Mouse (Mus musculus) thymus, adult 2 months (tissue): ENCODE data around the gene Pip4k2a. TPM values are rescaled to one million over a fixed set of nuclear protein-coding genes. Genes with fewer than 3 reads are reported as not detected.

Experiments used
- DNase-seq: peaks from one replicate; pipeline ENCODE4 v3.0.0; 2021
- H3K27ac ChIP-seq: fragments of 200-500 bp; 2 replicates; pipeline ENCODE4 v1.5.1; 2012; ENCODE audit warnings: low read length, control low read depth; ENCODE audit not compliant: control insufficient read depth, insufficient read depth
- H3K27me3 ChIP-seq: fragments of 200-500 bp; 2 replicates; pipeline ENCODE4 v1.6.1; 2012; ENCODE audit warnings: mild to moderate bottlenecking, low read length, moderate library complexity, mixed read lengths; ENCODE audit not compliant: control insufficient read depth, insufficient read depth
- H3K36me3 ChIP-seq: fragments of 200-500 bp; 2 replicates; pipeline ENCODE4 v1.6.1; 2012; ENCODE audit warnings: mild to moderate bottlenecking, low read length, moderate library complexity; ENCODE audit not compliant: control insufficient read depth, insufficient read depth
- H3K4me1 ChIP-seq: fragments of 200-500 bp; replicated peaks from 2 replicates; pipeline ENCODE4 v1.6.1; 2012; ENCODE audit warnings: low read length; ENCODE audit not compliant: control insufficient read depth, insufficient read depth
- H3K4me3 ChIP-seq: fragments of 200-500 bp; 2 replicates; pipeline ENCODE4 v1.5.1; 2012; ENCODE audit warnings: mild to moderate bottlenecking, low read length, control low read depth, moderate library complexity; ENCODE audit not compliant: control insufficient read depth, insufficient read depth
- CTCF ChIP-seq: fragments of 200-500 bp; IDR thresholded peaks from 2 replicates; pipeline ENCODE4 v1.5.1; 2012; ENCODE audit warnings: mild to moderate bottlenecking, control low read depth, low read length, moderate library complexity, borderline replicate concordance; ENCODE audit not compliant: control insufficient read depth, poor library complexity, insufficient read depth; ENCODE audit errors: extremely low read depth
- POLR2A ChIP-seq: fragments of 200-500 bp; IDR thresholded peaks from 2 replicates; pipeline ENCODE4 v1.6.1; 2012; ENCODE audit warnings: mild to moderate bottlenecking, low read length, control low read depth, moderate library complexity; ENCODE audit not compliant: control insufficient read depth, poor library complexity, insufficient read depth; ENCODE audit errors: extremely low read depth
- WGBS: fragments of 180-500 bp; shearing (Covaris S2); methylation state at CpG from one replicate; pipeline ENCODE4 v1.1.7; 2018; 5-methylcytosine and 5-hydroxymethylcytosine counted together
- polyA plus RNA-seq: library from polyadenylated mRNA; depleted of rRNA; stranded (reverse); fragments of >200 nt; gene quantifications from 2 replicates; pipeline ENCODE4 v1.2.3, GENCODE M21; 2012

Pip4k2a gene
- polyA plus RNA-seq, 1 experiment, result 61.2 TPM

DNA sequence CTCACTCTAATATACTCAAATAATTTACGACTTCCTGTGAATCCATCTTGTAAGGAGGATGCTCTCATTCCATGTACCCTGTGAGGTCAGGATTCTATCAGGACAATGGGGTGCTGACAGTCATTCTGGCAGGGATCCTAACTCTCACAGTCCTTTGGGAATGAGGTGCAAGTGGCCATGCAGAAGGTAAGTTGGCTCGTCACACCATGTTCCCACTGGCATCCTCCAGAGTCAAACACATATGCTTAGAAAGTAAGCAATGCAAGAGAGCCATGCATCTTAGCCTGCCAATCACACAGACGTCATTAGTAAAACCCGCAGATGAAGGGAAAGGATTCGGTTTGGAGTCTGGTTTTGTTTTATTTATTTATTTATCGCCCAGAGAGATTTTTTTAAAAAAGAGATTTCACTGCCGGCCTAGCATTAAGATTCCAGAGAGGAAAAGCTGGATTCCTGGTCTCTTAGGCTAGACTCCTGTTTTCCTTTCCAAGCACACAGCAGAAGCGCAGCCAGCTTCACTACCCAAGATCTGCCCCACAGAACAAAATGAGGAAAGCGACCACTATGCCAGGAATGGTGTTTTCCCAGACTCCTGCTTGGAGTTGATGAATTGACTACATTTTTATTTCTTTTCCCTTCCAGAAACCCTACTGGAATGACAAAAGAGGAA, 82.4 kb downstream of the Pip4k2a start:
- Histone ChIP-seq H3K36me3 (no peaks in the 10 kb centered on the region), H3K4me3 (no peak overlapping the region), H3K27me3 (no peaks in the 10 kb centered on the region), H3K4me1 (peaks cover 35% of the 10 kb centered on the region), H3K27ac (peak overlapping the region; percentile 30; the same call in 1 of the 2 replicates)
- 73% methylated on average over 9 of the region's 9 CpGs for WGBS
- DNase-seq, result no peak
- TF ChIP-seq CTCF, result no peak

DNA sequence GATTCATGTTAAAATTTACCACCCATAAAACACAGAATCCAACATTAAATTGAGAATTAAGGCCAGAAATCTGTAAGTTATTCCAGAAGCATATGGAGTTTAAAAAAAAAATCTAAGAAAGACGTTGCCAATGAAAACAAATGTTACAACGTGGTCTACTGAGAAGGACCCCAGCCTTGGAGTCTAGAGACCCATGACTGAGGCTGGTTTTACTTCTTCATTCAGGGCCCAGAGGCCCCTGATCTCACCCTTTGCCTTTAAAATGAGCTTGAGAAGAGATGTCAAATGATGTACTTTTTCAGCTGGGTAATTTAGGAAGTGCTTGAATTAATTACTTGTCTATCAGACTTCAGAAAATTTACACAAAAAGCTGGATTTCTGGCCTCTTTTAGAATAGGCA, 83.2 kb downstream of the Pip4k2a start:
- Histone ChIP-seq H3K36me3 (no peaks in the 10 kb centered on the region), H3K4me3 (no peak overlapping the region), H3K4me1 (peaks cover 31% of the 10 kb centered on the region), H3K27me3 (no peaks in the 10 kb centered on the region), H3K27ac (no peak overlapping the region)
- TF ChIP-seq CTCF, result no peak
- TF ChIP-seq POLR2A, result no peak
- DNase-seq, result no peak
- 88% methylated on average over 2 of the region's 2 CpGs for WGBS

DNA sequence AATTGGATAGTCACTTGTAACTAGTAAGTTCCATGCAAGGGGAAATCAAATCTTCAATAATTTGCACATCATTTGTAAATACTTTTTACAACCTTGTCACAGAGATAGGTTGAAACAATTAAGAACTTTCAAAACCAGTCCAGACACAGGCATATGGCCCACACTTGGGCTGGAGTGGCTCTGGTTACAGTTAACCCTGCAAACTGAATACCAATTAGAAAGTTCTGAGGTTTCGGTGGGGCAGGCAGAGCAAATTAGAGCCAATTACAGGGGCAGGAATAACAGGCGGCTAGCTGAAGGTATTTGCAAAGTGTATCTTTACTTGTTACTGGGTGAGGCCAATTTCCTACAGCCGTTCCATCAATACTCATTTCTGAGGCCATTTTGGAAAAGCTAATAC, 84.3 kb downstream of the Pip4k2a start:
- no peaks in the 10 kb centered on the region for H3K36me3 ChIP-seq
- no peak overlapping the region for H3K27ac ChIP-seq
- TF ChIP-seq CTCF (no peak), POLR2A (no peak)

GRCm38 (mm10) chr2:18911251-18911934, 86.5 kb downstream of the Pip4k2a start:
- no peak overlapping the region for H3K27ac ChIP-seq
- WGBS, result 69% methylated on average over 6 of the region's 6 CpGs
- H3K4me3 ChIP-seq, result no peak overlapping the region
- peaks cover 4% of the 10 kb centered on the region for H3K36me3 ChIP-seq
- H3K27me3 ChIP-seq, result no peaks in the 10 kb centered on the region
- TF ChIP-seq CTCF (no peak), POLR2A (no peak)
- H3K4me1 ChIP-seq, result peaks cover 17% of the 10 kb centered on the region
- no peak for DNase-seq

More for the DNA sequence above, 84.3 kb downstream of the Pip4k2a start:
- peaks cover 28% of the 10 kb centered on the region for H3K4me1 ChIP-seq
- no peaks in the 10 kb centered on the region for H3K27me3 ChIP-seq
- no peak overlapping the region for H3K4me3 ChIP-seq
- 97% methylated on average over 3 of the region's 3 CpGs for WGBS
- no peak for DNase-seq

DNA sequence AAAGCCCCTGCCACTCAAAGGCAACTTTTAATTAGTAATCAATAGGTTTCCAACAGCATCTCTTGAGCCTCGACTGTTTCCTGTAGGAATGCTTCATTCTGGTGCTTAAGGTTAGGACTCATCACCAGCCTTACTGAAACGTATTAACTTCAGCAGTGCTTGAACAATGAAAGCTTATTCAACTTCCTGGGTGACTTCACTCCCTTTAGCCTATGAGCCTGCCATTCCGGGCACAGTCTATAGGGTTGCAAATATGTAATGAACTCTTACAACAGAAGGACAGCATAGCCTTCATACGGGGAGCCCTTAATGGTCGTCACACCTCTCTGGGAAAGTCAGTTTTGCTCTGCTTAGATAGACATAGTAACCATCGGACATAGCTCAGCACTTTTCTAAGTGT, 87.7 kb downstream of the Pip4k2a start:
- peaks cover 14% of the 10 kb centered on the region for H3K36me3 ChIP-seq
- WGBS, result 88% methylated on average over 6 of the region's 6 CpGs
- TF ChIP-seq CTCF (no peak), POLR2A (no peak)
- H3K4me1 ChIP-seq, result peaks cover 7% of the 10 kb centered on the region; the same call in 1 of the 2 replicates
- no peak overlapping the region for H3K27ac ChIP-seq
- DNase-seq, result no peak
- H3K4me3 ChIP-seq, result no peak overlapping the region
- no peaks in the 10 kb centered on the region for H3K27me3 ChIP-seq

- WGBS, result 90% methylated on average over 6 of the region's 6 CpGs
These were observed 88.2 kb downstream of the Pip4k2a start for GRCm38 (mm10) chr2:18909713-18910112.

More at GRCm38 (mm10) chr2:18909713-18910112, 88.2 kb downstream of the Pip4k2a start:
- no peak overlapping the region for H3K27ac ChIP-seq
- H3K4me1 ChIP-seq, result peaks cover 5% of the 10 kb centered on the region; the same call in 1 of the 2 replicates
- DNase-seq, result no peak
- peaks cover 18% of the 10 kb centered on the region for H3K36me3 ChIP-seq
- TF ChIP-seq CTCF (no peak), POLR2A (no peak)
- H3K27me3 ChIP-seq, result no peaks in the 10 kb centered on the region
- H3K4me3 ChIP-seq, result no peak overlapping the region
